Mouse (Mus musculus) c-Kit-positive CD71-negative TER-119-negative erythroid progenitor cells, embryonic 14.5 days (primary cell): Measurements from ENCODE around the gene Akain1.

Experiments used
- DNase-seq: peaks from one replicate; pipeline ENCODE4 v3.0.0-alpha.2; 2013; ENCODE audit warnings: low read depth

The Akain1 gene

GRCm38 (mm10) chr17:69479261-69479660 lies 40.1 kb downstream of the Akain1 start:
- no peak for DNase-seq

DNA sequence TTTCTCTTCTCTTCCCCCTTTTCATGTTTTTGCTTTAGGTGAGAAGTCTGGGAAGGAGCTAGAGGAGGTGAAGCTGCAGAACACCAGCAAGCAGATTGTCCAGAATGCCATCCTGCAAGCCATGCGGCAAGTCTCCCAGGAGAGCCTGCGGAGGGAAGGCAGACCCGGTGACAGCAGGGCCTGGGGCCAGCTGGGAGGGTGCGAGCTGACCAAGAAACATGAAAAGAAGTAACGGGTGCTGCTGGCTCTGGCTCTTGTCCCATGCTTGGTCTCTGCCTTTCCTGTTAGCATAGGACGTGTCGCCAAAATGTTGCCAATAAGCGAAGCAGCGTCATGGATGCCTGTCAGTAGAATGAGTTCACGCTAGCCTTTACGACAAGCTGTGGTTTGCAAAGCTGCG lies 48.0 kb downstream of the Akain1 start:
- DNase-seq, result no peak

GRCm38 (mm10) chr17:69487884-69488283 lies 48.8 kb downstream of the Akain1 start:
- no peak for DNase-seq

DNA sequence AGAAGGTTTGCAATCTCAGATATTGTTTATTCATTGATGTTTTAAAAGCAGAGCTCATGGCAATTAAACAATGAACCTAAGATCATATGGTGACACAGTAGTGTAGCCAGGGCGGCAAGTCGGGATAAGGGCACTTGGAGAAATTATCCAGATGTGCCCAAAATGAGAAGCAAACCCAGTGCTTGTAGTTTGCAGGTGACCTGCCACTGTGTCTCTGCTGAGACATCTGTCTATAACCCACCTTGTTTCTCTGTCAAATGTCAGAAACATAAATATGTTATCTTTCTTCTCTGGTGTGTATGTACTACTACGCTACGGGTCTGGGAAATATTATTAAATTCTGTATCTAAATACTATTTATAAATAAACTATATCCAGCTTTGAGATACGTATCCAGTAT lies 49.7 kb downstream of the Akain1 start:
- DNase-seq, result no peak

- no peak for DNase-seq
These were observed 53.2 kb downstream of the Akain1 start for GRCm38 (mm10) chr17:69492368-69492767.

DNA sequence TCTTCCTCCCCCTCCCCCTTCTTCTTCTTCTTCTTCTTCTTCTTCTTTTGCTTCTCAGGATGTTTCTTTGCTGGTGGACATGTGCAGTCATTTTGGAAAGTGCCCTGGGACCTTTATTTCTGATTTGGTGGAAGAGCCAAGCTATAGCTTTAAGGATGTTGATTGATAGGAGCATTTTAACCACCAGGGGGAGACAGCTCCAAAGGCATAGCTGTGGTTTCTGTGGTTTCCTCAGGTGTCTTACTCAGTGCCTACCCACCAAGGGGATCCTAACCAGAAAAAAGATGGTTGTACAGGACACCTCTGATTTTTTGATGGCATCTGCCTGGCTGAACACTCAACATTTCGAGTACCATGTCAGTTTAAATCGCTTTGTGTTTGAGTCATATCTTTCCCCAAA lies 56.4 kb downstream of the Akain1 start:
- DNase-seq, result no peak

- DNase-seq, result no peak
These were observed 57.0 kb downstream of the Akain1 start for GRCm38 (mm10) chr17:69496125-69496524.

GRCm38 (mm10) chr17:69497315-69497714 lies 58.2 kb downstream of the Akain1 start:
- no peak for DNase-seq

DNA sequence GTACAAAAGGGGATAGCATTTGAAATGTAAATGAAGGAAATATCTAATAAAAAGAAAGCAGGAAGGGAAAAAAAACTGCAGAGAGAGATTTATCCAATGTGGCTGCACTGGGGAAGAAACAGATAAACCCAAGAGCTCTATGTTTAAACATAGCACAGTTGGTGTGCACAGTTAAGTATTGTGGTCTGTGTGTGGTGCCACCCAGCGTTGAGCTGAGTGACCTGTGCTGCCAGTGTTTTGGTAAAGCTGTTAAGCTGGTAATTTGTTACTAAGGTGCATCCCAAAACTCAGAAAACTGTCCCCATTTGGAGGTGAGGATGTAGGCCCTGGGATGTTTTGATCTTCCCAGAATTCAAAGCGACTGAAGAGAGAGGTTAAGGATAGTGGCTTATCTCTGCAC lies 59.8 kb downstream of the Akain1 start:
- DNase-seq, result no peak

GRCm38 (mm10) chr17:69499441-69499840 lies 60.3 kb downstream of the Akain1 start:
- no peak for DNase-seq

- DNase-seq, result no peak
These were observed 66.9 kb downstream of the Akain1 start for GRCm38 (mm10) chr17:69506070-69506469.

GRCm38 (mm10) chr17:69516344-69516907 lies 77.3 kb downstream of the Akain1 start:
- DNase-seq, result no peak

DNA sequence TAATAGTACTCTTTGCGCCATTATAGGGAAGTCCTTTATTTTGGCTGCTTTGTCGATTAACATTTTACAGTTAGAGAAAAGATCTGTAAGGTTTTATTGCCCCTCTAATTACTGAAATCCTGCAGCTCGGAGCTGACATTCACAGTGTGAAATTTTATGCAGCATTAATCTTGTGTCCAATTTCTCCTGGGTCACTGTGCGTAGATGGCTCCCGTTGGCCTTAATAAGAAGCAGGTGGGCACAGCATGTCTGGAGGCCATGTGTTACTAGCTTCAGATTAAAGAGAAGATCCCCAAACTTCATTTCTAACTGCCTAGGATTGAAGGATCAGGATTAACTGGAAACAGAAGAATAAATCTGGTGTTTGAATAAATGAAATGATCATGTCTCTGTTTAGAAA lies 92.3 kb downstream of the Akain1 start:
- no peak for DNase-seq
